Mouse (Mus musculus): Measurements from ENCODE around the gene Milr1. TPM values are rescaled to one million over a fixed set of nuclear protein-coding genes. Genes with fewer than 3 reads are reported as not detected.
"Not testable (repeated sequence)": the region's sequence is repeated elsewhere in the genome, so short reads cannot be mapped to it uniquely, and the experiment has no call there.

Milr1 gene
- polyA plus RNA-seq, 1 experiment = 0.78 TPM

GRCm38 (mm10) chr11:106767516-106767915 lies 16.5 kb downstream of the Milr1 start:
- DNase-seq (ENCODE audit: extremely low spot score in 1 of 2, low spot score in 1 of 2) = no peak

GRCm38 (mm10) chr11:106770195-106770974 lies 19.4 kb downstream of the Milr1 start:
- DNase-seq (ENCODE audit: extremely low spot score in 1 of 2, low spot score in 1 of 2) = no peak

DNA sequence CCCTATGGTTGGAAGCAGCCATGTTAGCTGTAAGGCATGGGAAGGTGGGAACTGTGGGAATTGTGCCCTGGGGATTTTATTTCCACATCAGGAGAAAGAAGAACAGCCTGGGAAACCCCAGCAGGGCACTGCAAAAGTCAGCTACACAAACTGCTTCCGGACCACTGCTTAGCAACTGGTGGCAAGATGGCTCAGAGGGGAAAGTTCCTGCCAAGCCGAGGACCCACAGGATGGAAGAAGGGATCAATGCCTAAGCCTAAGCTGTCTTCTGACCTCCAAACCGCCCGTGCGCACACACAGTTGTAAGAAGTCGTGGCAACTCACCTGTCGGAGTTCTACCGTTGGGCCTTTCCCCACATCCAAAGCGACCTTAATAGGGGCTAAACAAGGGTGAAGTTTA lies 22.0 kb downstream of the Milr1 start:
- no peak for DNase-seq (ENCODE audit: extremely low spot score in 1 of 2, low spot score in 1 of 2)

DNA sequence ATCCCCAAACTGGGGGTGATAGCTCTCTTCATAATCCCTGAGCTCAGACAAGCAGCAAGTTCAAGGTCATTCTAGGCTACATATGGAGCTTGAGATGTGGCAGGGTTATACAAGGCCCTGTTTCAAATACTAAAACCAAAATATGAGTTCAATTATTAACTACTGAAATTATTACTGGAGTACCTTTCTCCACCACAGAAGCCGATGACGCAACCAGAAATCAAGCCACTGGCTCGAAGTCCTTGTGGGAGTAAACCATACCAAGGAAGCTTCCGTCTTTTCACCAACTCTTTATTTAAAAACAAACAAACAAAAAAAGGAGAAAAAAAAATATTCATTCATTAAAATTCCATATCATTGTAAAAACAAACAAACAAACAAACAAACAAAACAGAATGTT lies 25.9 kb downstream of the Milr1 start:
- DNase-seq (ENCODE audit: extremely low spot score in 1 of 2, low spot score in 1 of 2) = no peak

DNA sequence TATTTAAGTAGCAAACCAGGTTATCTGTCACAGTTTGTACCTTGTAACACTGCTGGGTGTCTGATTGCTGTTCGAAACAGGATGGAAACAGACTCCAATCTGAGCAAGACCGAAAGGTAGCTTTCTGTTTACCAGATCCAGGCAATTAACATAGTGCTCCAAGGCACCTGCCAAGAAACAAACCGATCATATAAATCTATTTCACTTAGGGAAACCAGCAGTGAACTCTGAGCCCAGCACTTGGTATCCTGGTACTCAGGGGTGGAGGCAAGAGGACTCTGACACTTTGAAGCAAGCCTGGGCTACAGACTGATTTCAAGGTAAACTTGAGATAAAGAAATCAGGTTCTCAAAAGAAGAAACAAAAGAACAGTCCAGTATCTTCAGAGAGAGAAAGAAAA lies 26.4 kb downstream of the Milr1 start:
- DNase-seq (ENCODE audit: extremely low spot score in 1 of 2, low spot score in 1 of 2) = no peak

GRCm38 (mm10) chr11:106778132-106778531 lies 27.1 kb downstream of the Milr1 start:
- no peak for DNase-seq (ENCODE audit: extremely low spot score in 1 of 2, low spot score in 1 of 2)

- DNase-seq (ENCODE audit: extremely low spot score in 1 of 2, low spot score in 1 of 2) = no peak
These were observed 27.8 kb downstream of the Milr1 start for GRCm38 (mm10) chr11:106778589-106779387.

- peak; percentile 85 to 92 for DNase-seq (ENCODE audit: extremely low spot score in 1 of 2, low spot score in 1 of 2)
These were observed 28.5 kb downstream of the Milr1 start, which contains the start of gene Polg2 for GRCm38 (mm10) chr11:106779388-106780088. TSS of gene Polg2 (minus strand) at chr11:106779537.

DNA sequence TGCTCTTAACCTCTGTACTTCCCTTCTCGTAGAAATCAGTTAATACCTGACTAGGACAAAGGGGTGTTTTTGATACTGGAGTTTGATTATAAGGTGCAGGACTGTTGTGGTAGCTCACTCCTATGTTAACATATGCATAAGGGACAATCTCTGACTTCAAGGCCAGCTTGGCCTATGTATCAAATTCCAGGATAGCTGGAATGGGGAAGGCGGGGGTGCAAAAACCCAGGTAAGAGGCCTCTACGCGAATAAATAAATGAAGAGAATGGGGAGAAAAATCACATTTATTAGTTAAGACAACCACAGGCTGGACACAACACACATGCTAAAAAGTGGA lies 29.0 kb downstream of the Milr1 start:
- DNase-seq (ENCODE audit: extremely low spot score in 1 of 2, low spot score in 1 of 2) = no peak

DNA sequence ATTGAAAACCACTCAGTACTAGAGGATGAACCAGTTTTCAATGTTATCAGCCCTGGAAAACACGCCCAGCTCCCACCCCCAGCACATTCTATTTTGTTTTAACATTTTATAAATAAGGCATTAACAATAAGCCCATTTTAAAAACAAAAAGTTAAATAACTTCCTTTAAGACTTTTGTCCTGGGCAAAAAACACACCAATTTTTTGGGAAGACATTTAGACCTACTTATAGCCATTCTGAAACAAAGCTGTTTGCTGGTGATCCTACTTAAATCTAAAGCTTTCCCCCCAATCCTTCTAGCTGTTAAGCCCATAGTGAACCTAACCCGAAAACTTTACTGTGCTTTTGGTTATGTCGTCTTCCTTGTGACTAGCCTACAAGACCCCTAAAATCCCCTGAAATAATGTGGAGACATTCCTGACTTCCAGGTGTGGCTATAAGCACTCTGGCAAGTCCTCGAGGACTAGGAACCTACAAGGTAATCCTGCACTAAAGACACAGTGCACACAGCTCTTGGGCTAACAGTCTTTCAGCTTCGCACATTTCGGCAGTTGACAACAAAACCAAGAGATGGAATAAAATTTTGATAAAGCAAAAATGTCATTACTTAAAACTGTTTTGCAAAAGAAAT lies 29.7 kb downstream of the Milr1 start:
- DNase-seq (ENCODE audit: extremely low spot score in 1 of 2, low spot score in 1 of 2) = no peak

DNA sequence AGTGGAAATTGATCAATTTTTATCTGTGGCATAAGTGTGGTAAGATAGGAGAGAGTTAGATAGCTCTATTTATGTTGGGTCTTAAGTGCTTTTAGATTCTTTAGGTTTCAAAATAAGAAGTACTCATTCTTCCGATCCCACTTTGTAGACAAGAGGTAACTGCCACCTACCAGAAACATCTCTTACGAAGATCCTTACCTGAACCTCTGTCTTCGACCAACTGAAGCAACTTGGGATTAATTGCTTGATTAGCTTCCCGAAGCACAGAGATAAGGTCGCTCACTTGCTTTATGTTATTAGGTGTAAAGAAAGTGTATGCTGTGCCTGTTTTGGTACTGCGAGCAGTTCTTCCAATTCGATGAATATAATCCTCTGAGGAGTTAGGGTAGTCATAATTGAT lies 31.2 kb downstream of the Milr1 start:
- DNase-seq (ENCODE audit: extremely low spot score in 1 of 2, low spot score in 1 of 2) = not testable (repeated sequence)

GRCm38 (mm10) chr11:106782841-106783764 lies 32.1 kb downstream of the Milr1 start:
- no peak for DNase-seq (ENCODE audit: extremely low spot score in 1 of 2, low spot score in 1 of 2)

- no peak for DNase-seq (ENCODE audit: extremely low spot score in 1 of 2, low spot score in 1 of 2)
These were observed 33.5 kb downstream of the Milr1 start for GRCm38 (mm10) chr11:106784476-106784875.

GRCm38 (mm10) chr11:106785043-106785442 lies 34.0 kb downstream of the Milr1 start:
- no peak for DNase-seq (ENCODE audit: extremely low spot score in 1 of 2, low spot score in 1 of 2)

DNA sequence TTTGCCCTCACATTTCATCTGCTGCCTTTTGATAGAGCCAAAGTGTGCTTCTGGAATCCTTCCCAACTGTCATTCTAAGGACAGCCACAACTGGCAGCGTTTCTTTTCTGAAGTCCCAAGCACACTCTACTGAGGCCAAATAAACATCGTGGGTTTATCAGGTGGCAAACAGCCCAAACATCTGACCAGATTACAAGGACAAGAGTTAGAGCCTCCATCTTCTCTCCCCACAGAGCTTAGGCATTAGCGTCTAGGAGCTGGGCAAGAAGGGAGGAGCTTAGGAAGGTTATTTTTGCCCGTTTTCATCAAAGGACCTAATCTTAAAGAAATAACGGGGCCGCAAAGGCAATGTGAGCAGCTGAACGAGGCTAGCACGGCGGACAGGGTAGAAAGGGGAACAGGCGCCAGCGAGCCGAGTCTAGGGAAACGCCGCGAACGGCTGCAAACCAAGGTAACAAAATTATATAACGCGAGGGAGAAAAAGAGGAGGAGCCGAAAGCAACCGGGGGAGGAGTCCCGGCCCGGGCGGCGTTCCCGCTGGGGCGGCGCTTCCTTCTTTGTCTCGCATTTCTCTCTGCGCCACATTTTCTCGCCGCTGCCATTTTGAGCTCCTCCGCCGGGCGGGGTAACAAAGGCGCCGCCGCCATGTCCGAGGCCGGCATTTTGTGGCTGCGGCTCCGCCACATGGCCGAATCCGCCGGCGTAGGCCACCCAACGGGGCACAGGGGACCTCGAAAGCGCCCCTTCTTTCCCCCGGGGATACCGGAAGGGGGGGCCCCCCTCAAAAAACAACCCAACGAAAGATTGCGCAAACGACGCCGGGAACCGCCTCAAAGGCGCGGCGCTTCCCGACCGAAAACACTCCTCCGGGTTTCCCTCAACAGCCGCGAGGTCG lies 36.4 kb downstream of the Milr1 start:
- DNase-seq (ENCODE audit: extremely low spot score in 1 of 2, low spot score in 1 of 2) = peak; percentile 64 to 88

DNA sequence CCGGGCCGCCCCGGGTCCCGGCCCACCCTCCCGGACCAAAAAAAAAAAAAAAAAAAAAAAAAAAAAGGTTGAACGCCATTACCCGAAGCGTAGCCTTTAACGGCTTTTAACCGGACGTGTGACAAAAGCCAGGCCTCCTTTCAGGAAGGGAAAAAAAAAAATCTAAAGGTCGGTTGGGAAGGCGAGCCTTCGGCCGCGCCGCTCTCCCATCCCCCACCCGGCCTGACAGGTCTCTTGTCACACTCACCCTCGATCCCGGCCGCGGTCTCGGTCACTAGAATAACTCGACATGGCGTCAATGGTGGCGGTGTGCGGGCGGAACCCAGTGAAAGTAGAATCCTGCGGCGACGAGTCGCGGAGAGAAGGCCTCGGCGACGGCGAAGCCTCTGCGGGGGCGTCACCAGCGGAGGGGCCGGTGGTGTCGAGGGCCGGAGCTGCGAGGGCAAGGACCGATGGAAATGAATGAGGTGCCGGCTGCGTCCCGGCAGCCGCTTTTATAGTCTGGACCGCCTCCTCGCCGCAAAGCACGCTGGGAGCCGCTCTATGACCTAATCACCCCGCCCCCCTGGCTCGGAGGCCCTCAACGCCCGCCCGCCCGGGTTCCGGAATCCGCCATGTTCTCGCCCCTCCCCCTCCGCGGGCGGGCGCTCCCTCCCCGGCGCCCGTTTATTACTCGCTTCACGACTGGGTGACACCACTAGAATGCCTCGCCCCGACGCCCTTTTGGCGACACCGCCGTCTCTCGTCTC lies 37.2 kb downstream of the Milr1 start:
- peak; percentile 94 to 99 for DNase-seq (ENCODE audit: extremely low spot score in 1 of 2, low spot score in 1 of 2)

DNA sequence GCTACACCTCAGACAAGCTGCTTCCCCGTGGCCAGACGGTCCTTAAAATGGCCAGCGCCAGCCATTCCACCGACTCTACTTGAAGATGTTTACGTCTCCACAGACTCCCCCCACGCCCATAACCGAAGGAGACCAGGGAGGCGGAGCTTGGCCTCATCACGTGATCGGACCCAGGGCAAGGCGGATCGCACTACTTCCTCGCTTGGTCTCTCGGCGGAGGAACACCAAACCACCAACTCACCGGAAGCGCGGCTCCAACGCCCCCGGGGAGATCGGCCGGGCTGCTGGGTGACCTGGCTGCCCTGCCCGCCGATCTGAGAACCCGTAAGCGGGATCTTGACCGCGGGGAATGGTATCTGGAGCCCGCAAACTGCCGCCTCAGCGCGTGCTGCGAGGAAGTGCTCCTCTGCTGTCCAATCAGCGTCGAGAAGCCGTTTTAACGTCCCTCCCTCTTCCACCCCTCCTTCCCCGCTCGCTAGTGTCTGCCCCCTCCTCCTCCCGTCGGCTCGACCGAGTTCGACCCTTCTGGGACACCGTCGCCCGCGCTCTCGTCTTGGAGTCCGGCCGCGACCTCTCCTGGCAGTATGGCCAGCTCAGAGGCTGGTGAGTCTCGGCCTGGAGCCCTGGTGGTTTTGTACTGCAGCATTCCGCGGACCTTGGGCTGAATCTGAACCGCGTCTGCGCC lies 37.9 kb downstream of the Milr1 start, which contains the start of the genes Ddx5 and Cep95:
Gene Ddx5 (minus strand): TSS at position 411 of the 685 bp plus-strand sequence.
Gene Cep95 (plus strand): TSS at position 478 of the 685 bp plus-strand sequence.
- DNase-seq (ENCODE audit: extremely low spot score in 1 of 2, low spot score in 1 of 2) = peak; percentile 95 to 97

Measured in frontal cortex, adult 2 months (tissue).